Mouse (Mus musculus): ENCODE measurements at regions not wholly inside any gene's neighbourhood (a gene's known extent, or its start where the extent isn't known, plus 50 kb on each side); places are given as distances from the start of the nearest gene placed in this dataset.

DNA sequence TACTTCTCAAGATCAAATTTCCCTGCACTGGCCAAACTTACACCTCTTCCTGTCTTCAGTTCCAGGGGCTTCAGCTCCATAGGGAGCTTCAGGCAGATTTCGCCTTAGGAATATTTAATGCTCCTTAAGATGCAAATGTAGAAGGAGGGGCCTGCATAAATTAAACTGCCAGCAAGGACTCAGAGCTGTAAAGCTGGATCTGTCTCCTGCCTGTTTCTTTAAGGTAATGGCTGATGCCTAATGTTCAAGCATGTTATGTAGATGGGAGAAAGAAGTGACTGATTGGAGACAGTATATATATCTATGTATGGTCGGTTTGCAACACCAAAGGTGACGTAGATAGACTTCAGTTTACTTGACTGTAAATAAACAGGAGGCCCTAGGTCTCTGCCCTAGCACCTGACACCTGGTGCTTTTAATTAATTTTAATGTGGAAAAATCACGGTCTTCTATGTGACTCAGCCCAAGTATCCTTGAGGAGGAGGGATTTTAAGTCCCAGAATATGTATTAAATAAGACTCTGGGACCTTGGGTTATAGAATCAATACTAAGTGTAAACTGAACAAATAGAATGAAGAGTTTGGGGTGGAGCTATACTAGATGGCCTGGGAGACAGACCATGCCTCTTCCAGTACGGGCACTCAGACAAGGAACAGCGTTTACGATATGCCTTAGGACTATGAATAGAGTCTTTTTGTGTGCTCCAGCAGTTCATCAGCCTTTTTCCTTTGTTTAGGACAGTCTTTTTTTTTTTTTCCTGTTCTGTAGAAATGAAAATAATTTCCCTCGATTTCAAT is 651.7 kb upstream of the Lmcd1 start:
- ATAC-seq (replicated peaks): no peak
- H3K27me3 ChIP-seq (replicated peaks): no peaks in the 10 kb centered on the region
- no peaks in the 10 kb centered on the region for H3K36me3 ChIP-seq (replicated peaks)
- no peak overlapping the region for H3K4me2 ChIP-seq
- no peak overlapping the region for H3K4me3 ChIP-seq
- H3K9ac ChIP-seq: no peak overlapping the region
- 49% methylated on average over 8 of the region's 8 CpGs for WGBS
- no peaks in the 10 kb centered on the region for H3K9me3 ChIP-seq
- 0 out of 2 replicates have a peak, but pooled peaks cover 3% of the 10 kb centered on the region for H3K4me1 ChIP-seq
- H3K27ac ChIP-seq: no peak overlapping the region

DNA sequence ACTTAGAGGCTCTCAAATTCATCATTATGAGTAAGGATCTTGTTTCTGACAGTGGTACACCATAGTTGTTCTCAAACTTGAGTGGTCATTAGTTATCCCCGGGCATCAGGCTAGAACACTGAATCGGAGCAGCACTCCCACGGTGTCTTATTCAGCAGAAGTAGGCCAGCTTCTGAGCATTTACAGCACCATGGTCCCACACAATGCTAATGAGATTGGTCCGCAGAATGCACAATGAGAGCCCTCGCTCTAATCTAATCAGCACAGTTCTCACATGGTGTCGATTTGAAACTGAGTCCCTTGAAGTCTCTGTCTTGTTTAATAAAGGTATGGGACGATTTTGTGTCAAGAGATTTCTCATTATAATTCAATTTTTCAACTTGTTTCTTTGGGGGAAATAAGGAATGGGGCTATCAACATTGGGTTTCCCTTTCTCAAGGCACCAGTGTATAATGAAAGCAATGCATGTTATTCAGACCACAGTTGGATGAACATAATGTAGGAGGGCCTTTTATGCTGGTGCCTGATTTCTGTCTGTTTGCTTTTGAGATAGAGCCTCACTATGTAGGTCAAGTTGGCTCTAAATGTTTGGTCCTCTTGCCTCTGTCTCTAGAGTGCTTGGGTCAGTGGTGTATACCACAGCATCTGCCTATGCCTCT is 650.9 kb upstream of the Lmcd1 start:
- Histone ChIP-seq H3K9ac (no peak overlapping the region), H3K9me3 (no peaks in the 10 kb centered on the region), H3K4me2 (no peak overlapping the region), H3K27me3 (replicated peaks) (no peaks in the 10 kb centered on the region), H3K27ac (no peak overlapping the region), H3K4me3 (no peak overlapping the region), H3K36me3 (replicated peaks) (no peaks in the 10 kb centered on the region), H3K4me1 (0 out of 2 replicates have a peak, but pooled peaks cover 3% of the 10 kb centered on the region)
- ATAC-seq (replicated peaks): 0 out of 2 replicates have a peak, but pooled peaks have one; percentile 52
- 35% methylated on average over 7 of the region's 7 CpGs for WGBS

DNA sequence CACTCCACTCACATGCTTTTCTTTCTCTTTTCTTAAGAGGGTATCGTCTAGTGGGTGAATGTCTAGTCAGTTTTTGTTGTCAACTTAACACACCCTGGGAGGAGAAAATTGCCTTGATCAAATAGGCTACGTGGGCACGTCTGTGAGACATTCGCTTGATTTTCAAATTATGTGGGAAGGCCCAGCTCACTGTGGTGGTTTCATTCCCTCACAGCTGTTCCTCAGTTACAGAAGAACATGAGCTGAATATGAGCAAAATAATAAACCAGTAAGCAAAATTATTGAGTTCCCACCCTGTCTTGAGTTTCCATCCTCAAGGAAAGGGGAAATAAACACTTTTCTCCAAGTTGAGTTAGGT is 650.4 kb upstream of the Lmcd1 start:
- ATAC-seq (replicated peaks): no peak
- H3K36me3 ChIP-seq (replicated peaks): no peaks in the 10 kb centered on the region

DNA sequence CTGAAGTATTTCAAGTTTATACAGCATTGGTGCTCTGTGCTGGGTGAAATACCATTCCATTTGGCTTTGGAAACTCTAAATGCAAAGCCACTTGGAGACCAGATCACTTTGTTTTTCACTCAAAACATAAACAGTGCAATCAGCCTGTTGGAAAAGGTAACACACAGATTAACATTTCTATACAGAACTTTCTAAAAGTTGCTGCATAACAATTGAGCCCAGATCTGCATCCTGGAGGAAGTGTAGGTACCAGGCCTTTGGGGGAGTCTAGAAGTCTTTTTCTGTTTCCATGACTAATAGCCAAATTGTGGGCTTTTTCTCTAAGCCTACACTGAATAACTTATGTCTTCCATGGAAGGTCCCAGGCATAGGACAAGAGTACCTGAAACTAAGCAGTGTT is 648.1 kb upstream of the Lmcd1 start:
- Histone ChIP-seq H3K27ac (no peak overlapping the region), H3K9ac (no peak overlapping the region), H3K4me3 (no peak overlapping the region), H3K4me1 (0 out of 2 replicates have a peak, but pooled peaks cover 3% of the 10 kb centered on the region), H3K27me3 (replicated peaks) (no peaks in the 10 kb centered on the region), H3K36me3 (replicated peaks) (no peaks in the 10 kb centered on the region), H3K9me3 (no peaks in the 10 kb centered on the region), H3K4me2 (no peak overlapping the region)
- no peak for ATAC-seq (replicated peaks)

More for the DNA sequence above, 650.4 kb upstream of the Lmcd1 start:
- Histone ChIP-seq H3K4me2 (no peak overlapping the region), H3K9me3 (no peaks in the 10 kb centered on the region), H3K9ac (no peak overlapping the region), H3K27me3 (replicated peaks) (no peaks in the 10 kb centered on the region), H3K27ac (no peak overlapping the region), H3K4me1 (0 out of 2 replicates have a peak, but pooled peaks cover 3% of the 10 kb centered on the region), H3K4me3 (no peak overlapping the region)
- WGBS: 78% methylated on average over 4 of the region's 4 CpGs

DNA sequence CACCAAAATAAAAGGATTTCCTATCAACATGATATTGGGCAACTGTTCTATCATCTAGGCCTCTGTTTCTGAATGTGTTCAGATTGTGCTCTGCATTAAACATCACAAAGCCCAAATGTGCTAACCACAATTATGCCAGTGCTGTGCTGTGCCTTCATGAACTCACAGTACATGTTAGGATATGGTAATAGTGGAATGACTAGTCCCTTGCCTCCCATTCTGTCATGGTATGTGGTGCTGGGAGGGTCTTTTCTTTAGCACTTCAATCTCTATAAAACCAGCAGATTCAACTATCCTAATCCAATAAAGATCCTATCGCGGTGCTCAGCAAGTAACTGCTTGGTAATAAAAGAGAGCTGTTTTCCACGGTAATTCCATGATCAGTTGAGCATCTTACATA is 620.8 kb upstream of the Lmcd1 start:
- no peaks in the 10 kb centered on the region for H3K27me3 ChIP-seq (replicated peaks)
- no peak overlapping the region for H3K27ac ChIP-seq
- H3K9ac ChIP-seq: no peak overlapping the region
- no peaks in the 10 kb centered on the region for H3K4me1 ChIP-seq
- H3K4me2 ChIP-seq: no peak overlapping the region
- no peaks in the 10 kb centered on the region for H3K36me3 ChIP-seq (replicated peaks)
- WGBS: 68% methylated on average over 3 of the region's 3 CpGs
- ATAC-seq (replicated peaks): no peak
- no peaks in the 10 kb centered on the region for H3K9me3 ChIP-seq
- H3K4me3 ChIP-seq: no peak overlapping the region

DNA sequence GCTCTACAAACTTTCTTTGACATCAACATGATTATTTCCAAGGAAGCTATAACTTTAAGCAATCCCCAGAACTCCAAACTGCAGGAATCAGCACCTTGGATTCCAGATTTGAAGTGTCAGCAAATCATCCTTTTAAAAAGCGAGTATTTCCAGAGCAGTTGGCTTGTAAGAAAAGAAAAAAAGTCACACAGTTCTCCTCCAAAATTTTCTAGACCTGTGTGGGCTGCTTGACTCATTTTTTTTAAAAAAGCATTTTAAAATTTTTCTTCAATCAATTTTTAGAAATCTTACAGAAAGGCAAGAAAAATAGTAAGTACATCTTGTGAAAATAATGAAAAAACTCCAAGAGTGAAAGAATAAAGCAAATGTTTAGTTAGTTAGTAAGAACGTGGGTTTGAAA is 613.6 kb upstream of the Lmcd1 start:
- no peaks in the 10 kb centered on the region for H3K27me3 ChIP-seq (replicated peaks)
- no peak overlapping the region for H3K27ac ChIP-seq
- H3K4me3 ChIP-seq: no peak overlapping the region
- no peaks in the 10 kb centered on the region for H3K36me3 ChIP-seq (replicated peaks)
- H3K9ac ChIP-seq: no peak overlapping the region
- no peak overlapping the region for H3K4me2 ChIP-seq
- 46% methylated on average over 2 of the region's 2 CpGs for WGBS
- H3K4me1 ChIP-seq: no peaks in the 10 kb centered on the region
- H3K9me3 ChIP-seq: no peaks in the 10 kb centered on the region
- no peak for ATAC-seq (replicated peaks)

DNA sequence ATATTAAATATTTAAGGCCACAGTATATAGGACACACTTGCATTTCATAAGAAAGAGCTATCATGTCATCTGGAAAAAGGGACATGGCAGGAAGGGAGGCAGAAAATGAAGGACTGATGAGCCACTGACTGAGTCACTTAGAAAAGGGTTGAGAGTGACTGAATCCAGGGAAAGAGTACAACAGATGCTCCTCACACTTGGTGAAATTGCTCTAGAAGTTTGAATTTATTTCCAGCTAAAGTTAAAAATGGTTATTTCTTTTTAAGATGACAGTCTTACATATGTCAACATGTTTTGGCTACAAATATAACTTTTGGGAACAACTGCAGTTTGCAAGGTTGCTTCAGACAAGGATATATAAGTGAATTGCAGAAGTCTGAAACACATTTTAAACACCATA is 609.0 kb upstream of the Lmcd1 start:
- no peak overlapping the region for H3K9ac ChIP-seq
- no peak for ATAC-seq (replicated peaks)
- no peaks in the 10 kb centered on the region for H3K27me3 ChIP-seq (replicated peaks)

DNA sequence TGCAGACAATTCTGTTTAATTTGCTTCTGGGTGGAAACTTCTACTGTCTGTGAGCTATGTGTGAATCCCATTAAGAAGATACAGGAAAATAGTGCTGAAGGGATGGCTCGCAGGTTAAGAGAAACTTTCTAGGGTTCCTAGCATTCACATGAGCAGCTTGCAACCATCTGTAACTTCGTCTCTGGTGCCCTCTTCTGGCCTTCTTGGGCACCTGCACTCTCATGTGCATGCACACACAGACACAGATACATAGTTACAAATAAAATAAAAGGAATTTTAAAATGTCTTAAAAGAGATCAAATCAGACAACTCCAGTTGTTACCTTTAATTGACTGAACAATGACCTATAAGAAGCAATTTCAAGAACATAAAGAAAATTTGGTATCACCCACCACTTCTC is 588.6 kb upstream of the Lmcd1 start:
- H3K9ac ChIP-seq: no peak overlapping the region
- ATAC-seq (replicated peaks): no peak
- no peak overlapping the region for H3K4me3 ChIP-seq
- no peaks in the 10 kb centered on the region for H3K27me3 ChIP-seq (replicated peaks)
- no peaks in the 10 kb centered on the region for H3K9me3 ChIP-seq
- no peaks in the 10 kb centered on the region for H3K36me3 ChIP-seq (replicated peaks)
- no peak overlapping the region for H3K27ac ChIP-seq
- 81% methylated on average over 2 of the region's 2 CpGs for WGBS
- H3K4me1 ChIP-seq: no peaks in the 10 kb centered on the region
- no peak overlapping the region for H3K4me2 ChIP-seq

More for the DNA sequence above, 609.0 kb upstream of the Lmcd1 start:
- no peaks in the 10 kb centered on the region for H3K36me3 ChIP-seq (replicated peaks)
- H3K4me3 ChIP-seq: no peak overlapping the region
- no peaks in the 10 kb centered on the region for H3K4me1 ChIP-seq
- H3K4me2 ChIP-seq: no peak overlapping the region
- no peaks in the 10 kb centered on the region for H3K9me3 ChIP-seq
- no peak overlapping the region for H3K27ac ChIP-seq

DNA sequence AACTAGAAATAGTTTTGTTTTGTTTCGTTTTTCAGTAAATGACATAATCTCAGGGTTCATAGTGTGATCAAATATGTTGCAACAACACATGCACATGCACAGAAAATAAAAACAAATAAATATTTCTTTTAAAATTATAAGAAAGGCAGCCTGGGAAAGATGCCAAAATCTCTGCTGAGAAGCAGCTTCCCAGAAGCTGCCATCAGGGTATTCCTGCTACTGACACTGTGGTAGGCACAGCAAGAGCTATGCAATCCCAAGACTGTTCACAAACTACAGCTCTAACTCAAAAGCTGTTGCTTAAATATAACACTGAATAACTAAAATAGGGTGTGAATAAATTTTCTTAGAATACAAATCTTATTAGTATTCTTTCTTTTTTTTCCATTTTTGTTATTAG is 570.7 kb upstream of the Lmcd1 start:
- WGBS: 92% methylated on average over 1 of the region's 1 CpGs
- Histone ChIP-seq H3K36me3 (replicated peaks) (no peaks in the 10 kb centered on the region), H3K9me3 (no peaks in the 10 kb centered on the region), H3K27ac (no peak overlapping the region), H3K27me3 (replicated peaks) (no peaks in the 10 kb centered on the region), H3K4me3 (no peak overlapping the region), H3K4me2 (no peak overlapping the region), H3K9ac (no peak overlapping the region), H3K4me1 (no peaks in the 10 kb centered on the region)
- ATAC-seq (replicated peaks): no peak

DNA sequence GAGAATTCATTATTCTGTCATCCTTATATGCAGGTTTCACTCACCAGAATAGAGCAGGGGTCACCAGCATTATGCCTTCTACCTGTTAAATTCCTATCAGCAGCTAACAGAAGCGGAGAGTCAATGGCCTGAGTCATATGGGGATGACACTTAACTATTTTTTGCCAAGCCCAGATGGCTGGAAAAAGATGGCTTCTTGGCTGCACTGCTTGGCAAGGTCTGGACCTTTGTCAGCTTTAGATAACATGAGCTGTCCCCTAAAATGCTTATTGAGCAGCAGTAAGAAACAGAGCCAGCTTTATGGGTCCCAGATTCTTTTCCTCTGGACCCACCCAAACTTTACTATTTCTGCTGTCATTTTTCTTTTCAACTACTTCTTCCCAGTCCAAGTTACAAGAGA is 565.3 kb upstream of the Lmcd1 start:
- H3K27me3 ChIP-seq (replicated peaks): no peaks in the 10 kb centered on the region
- H3K36me3 ChIP-seq (replicated peaks): no peaks in the 10 kb centered on the region
- H3K4me3 ChIP-seq: no peak overlapping the region
- 77% methylated on average over 1 of the region's 1 CpGs for WGBS
- no peaks in the 10 kb centered on the region for H3K4me1 ChIP-seq
- H3K9ac ChIP-seq: no peak overlapping the region
- H3K9me3 ChIP-seq: no peaks in the 10 kb centered on the region
- no peak overlapping the region for H3K4me2 ChIP-seq
- no peak for ATAC-seq (replicated peaks)
- no peak overlapping the region for H3K27ac ChIP-seq

DNA sequence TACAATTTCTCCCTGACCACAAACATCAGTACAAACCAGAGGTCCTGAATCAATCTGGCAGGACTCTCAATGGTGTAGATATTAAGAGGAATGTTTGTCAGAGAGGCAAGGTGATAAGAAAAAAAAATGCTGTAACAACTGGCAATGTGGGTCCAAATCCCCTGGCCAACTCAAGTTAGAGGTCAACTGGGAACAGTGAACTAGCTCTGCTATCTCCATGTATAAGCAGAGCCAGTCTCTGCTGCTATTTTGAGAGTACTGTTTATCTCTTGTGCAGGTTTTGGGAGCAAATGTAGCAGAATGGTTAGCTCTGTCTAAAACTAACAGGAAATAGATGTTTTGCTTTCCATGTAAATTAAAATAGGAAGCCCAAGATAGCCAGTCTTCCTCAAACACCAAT is 547.6 kb upstream of the Lmcd1 start:
- no peak overlapping the region for H3K4me3 ChIP-seq
- H3K4me1 ChIP-seq: no peaks in the 10 kb centered on the region
- H3K9me3 ChIP-seq: no peaks in the 10 kb centered on the region
- no peak overlapping the region for H3K4me2 ChIP-seq
- H3K27me3 ChIP-seq (replicated peaks): no peaks in the 10 kb centered on the region
- no peak overlapping the region for H3K9ac ChIP-seq
- no peak overlapping the region for H3K27ac ChIP-seq
- no peaks in the 10 kb centered on the region for H3K36me3 ChIP-seq (replicated peaks)
- no peak for ATAC-seq (replicated peaks)

DNA sequence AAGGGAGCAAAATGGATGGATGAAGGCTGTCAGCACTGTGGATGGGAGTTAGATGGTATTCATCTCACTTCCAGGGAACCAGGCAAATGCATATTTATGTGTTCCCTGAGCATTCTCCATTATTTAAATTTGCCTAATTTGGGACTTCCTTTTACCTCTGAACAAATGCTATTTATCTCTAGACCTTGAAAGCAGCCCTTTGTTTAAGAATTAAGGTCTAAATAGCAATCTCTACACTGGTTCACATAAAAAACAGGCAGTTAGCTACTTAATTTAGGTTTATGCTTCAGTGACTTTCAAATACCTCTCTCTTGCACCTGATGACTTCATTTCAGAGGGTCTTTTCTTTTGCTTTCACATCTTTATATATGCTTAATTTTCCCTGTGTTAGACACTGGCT is 543.2 kb upstream of the Lmcd1 start:
- no peak for ATAC-seq (replicated peaks)
- Histone ChIP-seq H3K9me3 (no peaks in the 10 kb centered on the region), H3K27ac (no peak overlapping the region), H3K4me2 (no peak overlapping the region), H3K27me3 (replicated peaks) (no peaks in the 10 kb centered on the region), H3K9ac (no peak overlapping the region), H3K4me1 (no peaks in the 10 kb centered on the region), H3K4me3 (no peak overlapping the region), H3K36me3 (replicated peaks) (no peaks in the 10 kb centered on the region)

DNA sequence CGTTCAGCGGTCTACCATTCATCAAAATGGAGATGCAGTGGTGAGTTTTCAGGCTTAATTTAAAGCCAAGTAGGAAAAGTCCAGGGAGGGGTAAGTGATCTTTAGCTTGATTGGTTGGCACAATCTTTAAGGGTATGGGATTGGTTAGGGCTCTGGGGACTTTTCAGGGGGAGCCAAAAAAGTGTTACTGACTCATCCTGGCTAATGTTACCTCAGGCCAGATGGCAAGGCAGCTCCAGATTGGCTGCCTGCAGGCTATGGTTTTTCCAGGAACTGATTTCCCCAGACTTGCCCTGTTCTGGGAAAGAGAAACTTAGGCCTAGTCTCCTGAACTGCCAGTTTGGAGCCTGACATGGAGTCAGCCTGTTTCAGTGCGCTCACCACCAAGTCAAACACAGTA is 539.6 kb upstream of the Lmcd1 start:
- Histone ChIP-seq H3K9ac (no peak overlapping the region), H3K4me3 (no peak overlapping the region), H3K4me1 (no peaks in the 10 kb centered on the region), H3K9me3 (no peaks in the 10 kb centered on the region), H3K4me2 (no peak overlapping the region), H3K27me3 (replicated peaks) (no peaks in the 10 kb centered on the region), H3K36me3 (replicated peaks) (no peaks in the 10 kb centered on the region), H3K27ac (no peak overlapping the region)
- WGBS: 94% methylated on average over 3 of the region's 3 CpGs
- ATAC-seq (replicated peaks): no peak

All from midbrain, embryonic 15.5 days (tissue).